Mouse (Mus musculus) lung, adult 2 months (tissue): ENCODE measurements around the gene Scyl1. TPM values are rescaled to one million over a fixed set of nuclear protein-coding genes. Genes with fewer than 3 reads are reported as not detected.

Experiments used
- DNase-seq: peaks from one replicate; pipeline ENCODE4 v3.0.0; 2022
- H3K4me1 ChIP-seq: fragments of 200-500 bp; 2 replicates; pipeline ENCODE4 v1.6.1; 2011; ENCODE audit warnings: low read length; ENCODE audit not compliant: control insufficient read depth, insufficient read depth
- H3K4me3 ChIP-seq: fragments of 200-500 bp; replicated peaks from 2 replicates; pipeline ENCODE3; 2011; ENCODE audit warnings: low read depth, mild to moderate bottlenecking, control low read depth, low read length; ENCODE audit errors: extremely low read depth
- CTCF ChIP-seq: fragments of 200-500 bp; IDR thresholded peaks from 2 replicates; pipeline ENCODE4 v1.5.1; 2011; ENCODE audit warnings: mild to moderate bottlenecking, low read length, control low read depth; ENCODE audit not compliant: insufficient read depth
- POLR2A ChIP-seq: fragments of 200-500 bp; IDR thresholded peaks from 2 replicates; pipeline ENCODE4 v1.6.1; 2011; ENCODE audit warnings: low read depth, mild to moderate bottlenecking, control low read depth, low read length, borderline replicate concordance; ENCODE audit errors: extremely low read depth
- WGBS: fragments of 180-500 bp; shearing (Covaris S2); methylation state at CpG from one replicate; pipeline ENCODE4 v1.1.7; 2018; 5-methylcytosine and 5-hydroxymethylcytosine counted together
- polyA plus RNA-seq: library from polyadenylated mRNA; depleted of rRNA; stranded (reverse); fragments of >200 nt; gene quantifications from 2 replicates; pipeline ENCODE4 v1.2.3, GENCODE M21; 2012

Gene Scyl1
- polyA plus RNA-seq, 1 experiment: 116 TPM

DNA sequence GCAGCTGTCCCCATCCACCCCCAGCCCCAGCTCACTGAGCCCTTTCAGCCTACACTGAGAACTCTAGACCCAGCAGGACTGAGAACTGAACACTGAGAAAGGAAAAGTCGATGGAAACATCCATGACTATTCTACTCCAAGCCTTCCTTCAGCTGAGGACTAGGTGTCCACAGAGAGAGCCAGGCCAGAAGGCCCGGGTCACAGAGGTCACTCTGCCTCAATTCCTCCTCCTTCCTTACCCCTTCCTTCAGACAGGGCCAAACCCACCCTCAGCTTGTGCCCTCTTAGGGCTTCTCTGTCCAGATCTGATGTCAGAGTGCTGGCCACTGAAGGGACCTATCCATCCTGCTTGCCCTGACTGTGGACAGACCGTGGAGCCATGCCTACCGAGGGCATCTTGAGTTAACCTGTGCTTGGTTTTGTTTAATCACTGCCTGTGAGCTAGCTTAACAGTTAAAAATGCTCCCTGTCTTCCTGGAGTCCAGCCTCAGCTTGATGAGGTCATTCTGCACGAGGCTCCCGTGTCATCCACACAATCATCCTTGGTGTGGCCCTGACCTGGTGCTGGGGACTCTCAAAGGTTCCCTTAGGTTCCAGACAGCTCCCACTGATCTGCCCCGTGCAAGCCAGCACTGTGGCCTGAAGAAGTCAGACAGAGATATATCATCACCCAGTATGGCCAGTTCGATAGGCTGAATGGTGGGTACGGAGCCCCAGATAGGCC is 39.8 kb upstream of the Scyl1 start:
- 50% methylated on average over 9 of the region's 9 CpGs for WGBS
- no peak overlapping the region for H3K4me3 ChIP-seq
- H3K4me1 ChIP-seq: peaks cover 58% of the 10 kb centered on the region
- TF ChIP-seq POLR2A: no peak
- TF ChIP-seq CTCF: no peak
- DNase-seq: no peak

GRCm38 (mm10) chr19:5810103-5810839 is 39.1 kb upstream of the Scyl1 start:
- Histone ChIP-seq H3K4me1 (peaks cover 60% of the 10 kb centered on the region), H3K4me3 (no peak overlapping the region)
- peak; percentile 73 for DNase-seq
- TF ChIP-seq CTCF (no peak), POLR2A (no peak; the same call in 1 of the 2 replicates)
- WGBS: 15% methylated on average over 11 of the region's 11 CpGs

- Histone ChIP-seq H3K4me1 (peaks cover 62% of the 10 kb centered on the region), H3K4me3 (no peak overlapping the region)
- no peak for DNase-seq
- WGBS: 45% methylated on average over 7 of the region's 7 CpGs
- TF ChIP-seq CTCF (no peak), POLR2A (peak; percentile 28; the same call in 1 of the 2 replicates)
These were observed 38.5 kb upstream of the Scyl1 start for GRCm38 (mm10) chr19:5809712-5810089.

DNA sequence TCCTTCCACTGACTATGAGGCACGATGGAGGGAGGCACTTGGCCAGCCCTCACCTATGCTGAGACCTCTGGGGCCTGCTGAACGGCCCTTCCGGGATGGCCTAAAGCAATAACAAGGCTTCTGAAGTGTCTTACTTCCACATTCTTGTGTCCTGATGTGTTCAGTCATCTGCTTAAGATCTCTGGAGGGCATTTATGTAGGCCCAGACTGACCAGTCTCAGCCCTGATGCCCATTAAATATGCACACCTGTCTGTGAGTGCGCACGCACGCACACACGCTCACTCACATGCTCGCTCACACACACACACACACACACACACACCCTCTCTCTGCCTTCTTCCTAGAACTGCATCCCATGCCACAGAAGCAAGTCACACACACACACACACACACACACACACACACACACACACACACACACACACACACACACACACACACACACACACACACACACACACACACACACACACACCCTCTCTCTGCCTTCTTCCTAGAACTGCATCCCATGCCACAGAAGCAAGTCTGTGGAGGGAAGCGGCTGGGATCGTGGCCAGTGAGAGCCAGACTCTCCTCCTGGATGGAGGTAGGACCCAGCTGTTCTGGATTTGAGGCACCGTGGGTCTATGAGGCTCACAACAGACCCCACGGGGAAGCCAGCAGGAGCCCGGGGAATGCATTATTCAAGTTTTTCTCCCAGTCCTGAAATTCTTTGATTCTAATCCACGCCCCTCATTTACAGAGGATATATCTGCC is 37.9 kb upstream of the Scyl1 start:
- WGBS: 55% methylated on average over 14 of the region's 14 CpGs
- no peak overlapping the region for H3K4me3 ChIP-seq
- H3K4me1 ChIP-seq: peaks cover 67% of the 10 kb centered on the region
- DNase-seq: no peak
- TF ChIP-seq POLR2A (no peak), CTCF (no peak)

GRCm38 (mm10) chr19:5807740-5808139 is 36.5 kb upstream of the Scyl1 start:
- DNase-seq: no peak
- H3K4me1 ChIP-seq: peaks cover 70% of the 10 kb centered on the region
- no peak overlapping the region for H3K4me3 ChIP-seq
- TF ChIP-seq CTCF: no peak
- no peak for TF ChIP-seq POLR2A
- 65% methylated on average over 3 of the region's 3 CpGs for WGBS

DNA sequence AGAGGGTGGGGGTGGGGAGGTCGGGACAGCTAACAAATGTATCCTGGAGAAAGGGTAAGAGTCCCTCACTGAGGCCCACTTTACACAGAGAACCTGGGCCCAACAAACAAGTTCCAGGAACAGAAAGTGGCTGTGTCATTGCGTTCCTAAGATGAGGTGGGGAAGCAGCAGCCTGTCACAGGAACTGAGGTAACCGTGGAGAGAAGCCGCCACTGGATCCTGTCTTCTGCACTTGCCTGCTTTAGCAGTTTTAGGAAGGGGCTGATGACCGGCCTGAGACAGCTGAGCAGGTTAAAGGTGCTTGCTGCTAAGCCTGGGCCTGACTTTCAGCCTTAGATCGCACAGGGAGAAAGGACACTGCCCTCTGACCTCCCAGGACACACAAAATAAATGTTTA is 35.6 kb upstream of the Scyl1 start:
- TF ChIP-seq CTCF: no peak
- no peak for TF ChIP-seq POLR2A
- Histone ChIP-seq H3K4me3 (no peak overlapping the region), H3K4me1 (peaks cover 66% of the 10 kb centered on the region)
- peak; percentile 50 for DNase-seq
- 16% methylated on average over 6 of the region's 6 CpGs for WGBS

DNA sequence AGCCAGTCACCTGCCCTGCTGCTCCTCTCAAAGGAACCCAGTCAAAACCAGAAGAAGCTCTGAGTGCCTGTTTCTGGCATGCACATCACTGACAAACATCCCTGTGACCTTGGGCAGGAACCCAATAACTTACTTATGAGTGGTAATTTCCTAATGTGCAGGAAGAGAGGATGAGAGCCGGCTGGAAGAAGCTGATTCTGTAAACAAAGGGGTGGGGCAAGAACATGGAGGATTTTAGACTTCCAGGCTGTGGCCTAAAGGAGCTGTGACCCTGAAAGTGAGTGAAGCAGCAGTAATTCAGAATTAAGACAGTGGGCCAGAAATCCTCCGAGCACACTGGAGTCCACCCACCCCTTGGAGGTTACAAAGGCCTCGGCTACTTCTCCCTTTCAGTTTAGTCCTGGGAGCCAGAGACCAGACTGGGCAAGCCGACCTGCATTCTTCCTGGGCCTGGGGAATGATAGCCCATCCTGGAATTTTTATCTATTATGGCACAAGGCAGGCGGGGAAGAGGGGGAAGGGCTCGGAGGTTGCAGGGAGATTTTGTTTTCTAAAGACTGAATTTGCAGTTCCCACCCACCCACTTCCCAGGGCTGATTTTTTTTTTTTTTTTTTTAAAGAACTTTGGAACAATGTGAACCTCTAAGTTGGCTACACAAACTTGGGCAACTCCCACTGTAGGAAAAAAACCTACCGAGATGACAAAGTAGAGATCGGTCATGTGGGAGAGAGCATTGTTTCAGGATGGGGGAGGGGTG is 35.0 kb upstream of the Scyl1 start:
- peak; percentile 57 for DNase-seq
- TF ChIP-seq POLR2A (peak; percentile 48; the same call in 1 of the 2 replicates), CTCF (no peak)
- H3K4me1 ChIP-seq: peaks cover 61% of the 10 kb centered on the region
- 4% methylated on average over 8 of the region's 8 CpGs for WGBS
- no peak overlapping the region for H3K4me3 ChIP-seq

GRCm38 (mm10) chr19:5804371-5804899 is 33.2 kb upstream of the Scyl1 start:
- no peak for DNase-seq
- no peak for TF ChIP-seq CTCF
- no peak for TF ChIP-seq POLR2A
- H3K4me3 ChIP-seq: no peak overlapping the region

More at GRCm38 (mm10) chr19:5804371-5804899, 33.2 kb upstream of the Scyl1 start:
- H3K4me1 ChIP-seq: peaks cover 45% of the 10 kb centered on the region
- WGBS: 40% methylated on average over 8 of the region's 8 CpGs
